Mouse (Mus musculus) gastrocnemius, adult 8-10 months (tissue): ENCODE results near the gene Hist1h3g. TPM values are rescaled to one million over a fixed set of nuclear protein-coding genes. Genes with fewer than 3 reads are reported as not detected.
"Not testable (repeated sequence)": the region's sequence is repeated elsewhere in the genome, so short reads cannot be mapped to it uniquely, and the experiment has no call there.

Source experiments
- DNase-seq, 2 experiments: peaks; one replicate each; pipeline ENCODE4 v3.0.0; 2022; ENCODE audit warnings: low spot score in 2 of 2
- total RNA-seq, 4 experiments: library from RNA; stranded (reverse); gene quantifications; 2 replicates each; pipeline ENCODE4 v1.2.4; 2022

Hist1h3g gene
- total RNA-seq, 4 experiments from 2014 or later = 0.75 to 2.2 TPM; not detected in 2

- no peak for DNase-seq
Observed at GRCm38 (mm10) chr13:23515281-23515680, 19.9 kb upstream of the Hist1h3g start.

DNA sequence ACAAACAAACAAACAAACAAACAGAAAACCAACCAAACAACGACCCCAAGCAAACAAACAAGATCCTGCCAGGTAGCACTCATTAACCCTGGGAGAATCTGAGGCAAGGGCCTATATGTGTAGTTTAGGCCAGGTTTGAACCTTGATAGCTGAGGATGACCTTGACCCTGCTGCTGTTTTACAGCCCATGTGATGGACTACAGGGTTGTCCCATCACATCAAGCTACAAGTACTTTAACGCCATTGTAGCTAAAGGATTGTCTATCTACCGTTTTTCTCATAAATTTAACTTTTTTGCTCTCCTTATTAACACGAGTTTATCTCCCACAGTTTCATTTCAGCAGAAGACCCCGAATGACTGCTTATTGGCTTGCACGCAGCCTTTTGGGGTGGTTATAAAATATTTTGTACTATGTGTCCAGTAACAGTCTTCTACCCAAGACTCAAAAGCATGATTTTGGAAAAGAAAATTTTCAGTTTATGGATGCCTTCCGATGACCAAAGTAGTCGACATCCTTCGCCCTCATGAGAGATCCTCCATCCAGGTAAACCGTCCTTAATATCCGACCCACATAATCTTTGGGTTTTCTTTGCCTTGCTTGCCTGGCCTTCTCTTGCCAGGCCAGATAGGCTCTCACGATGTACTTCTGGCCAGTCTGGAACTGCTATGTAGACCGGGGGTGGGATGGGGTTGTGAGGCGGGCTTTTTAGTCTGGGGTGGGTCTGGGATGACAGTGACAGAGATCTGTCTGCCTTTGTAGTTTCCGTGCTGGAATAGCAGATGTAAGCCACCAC lies 19.2 kb upstream of the Hist1h3g start:
- DNase-seq = no peak

DNA sequence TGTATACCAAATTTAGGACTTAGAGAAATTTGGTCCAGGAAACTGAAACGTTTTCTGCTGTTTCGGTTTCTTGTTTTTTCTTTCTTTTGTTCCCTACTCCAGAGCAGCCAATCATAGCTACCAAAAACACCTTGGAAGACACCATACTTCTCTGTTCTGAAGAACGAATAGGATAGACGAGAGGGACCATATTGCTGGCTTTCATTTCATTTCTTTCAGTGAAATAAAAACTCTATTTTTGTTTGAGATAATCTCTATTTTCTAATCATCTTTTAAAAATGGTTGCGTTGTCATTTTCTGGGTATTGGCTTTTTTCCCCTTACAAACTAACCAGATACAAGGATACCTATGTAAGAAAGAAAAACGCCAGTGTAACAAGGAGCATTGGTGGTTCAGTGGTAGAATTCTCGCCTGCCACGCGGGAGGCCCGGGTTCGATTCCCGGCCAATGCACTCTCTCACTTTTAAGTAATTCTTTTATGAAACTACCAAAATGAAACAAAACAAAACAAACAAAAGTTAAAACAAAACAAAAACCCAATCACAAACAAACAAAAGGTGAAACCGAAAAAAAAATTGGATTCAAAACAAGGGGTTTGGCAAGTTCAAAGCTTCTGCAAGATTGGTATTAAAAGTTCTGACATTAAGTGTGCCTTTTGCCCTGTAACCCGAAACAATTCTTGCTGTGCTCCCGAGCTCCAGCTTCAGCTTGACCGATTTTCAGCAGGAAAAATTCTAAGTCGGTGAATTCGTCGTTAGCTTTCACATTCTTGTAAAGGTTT lies 18.2 kb upstream of the Hist1h3g start:
- DNase-seq = peak; percentile 48 to 60

- DNase-seq = peak; percentile 75 to 85
Observed at GRCm38 (mm10) chr13:23517603-23518294, 17.5 kb upstream of the Hist1h3g start.

GRCm38 (mm10) chr13:23518295-23518603 lies 17.0 kb upstream of the Hist1h3g start:
- DNase-seq = no peak

DNA sequence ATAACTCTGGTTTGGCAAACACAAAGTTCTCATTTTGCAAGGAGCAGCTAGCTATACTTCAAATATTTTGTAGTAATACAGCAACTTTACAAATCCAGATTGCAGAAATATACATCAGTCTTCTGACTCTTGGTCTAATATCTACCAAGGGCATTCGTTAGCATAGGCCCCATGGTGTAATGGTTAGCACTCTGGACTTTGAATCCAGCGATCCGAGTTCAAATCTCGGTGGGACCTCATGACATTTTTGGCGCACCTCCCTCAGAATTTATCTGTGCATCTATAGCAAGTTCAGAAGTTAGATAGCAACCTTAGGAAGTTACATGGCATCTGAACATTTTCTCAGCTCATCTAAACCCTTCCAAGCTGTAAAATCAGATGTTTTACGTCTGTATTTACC lies 16.3 kb upstream of the Hist1h3g start:
- DNase-seq = peak; percentile 43 to 63

- DNase-seq = peak; percentile 45 to 61
Observed at GRCm38 (mm10) chr13:23519416-23519815, 15.8 kb upstream of the Hist1h3g start.

DNA sequence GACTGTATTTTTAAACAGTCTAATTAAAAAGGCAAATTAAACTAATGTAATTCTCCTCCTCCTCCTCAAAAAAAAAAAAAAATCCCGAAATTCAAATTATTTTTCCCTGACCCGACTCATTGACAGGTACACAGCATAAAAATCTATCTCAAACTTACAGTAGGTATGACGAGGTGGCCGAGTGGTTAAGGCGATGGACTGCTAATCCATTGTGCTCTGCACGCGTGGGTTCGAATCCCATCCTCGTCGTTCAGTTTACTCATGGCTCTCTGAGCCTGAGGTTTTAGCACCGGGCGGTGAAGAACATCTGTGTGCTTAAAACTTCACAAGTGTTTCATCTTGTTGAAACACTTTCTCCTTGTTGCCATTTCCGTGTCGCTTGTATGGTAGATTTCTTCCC lies 13.5 kb upstream of the Hist1h3g start:
- DNase-seq = peak; percentile 49 to 56

GRCm38 (mm10) chr13:23523976-23524375 lies 11.2 kb upstream of the Hist1h3g start:
- no peak for DNase-seq

- peak; percentile 11 to 13 for DNase-seq
Observed at GRCm38 (mm10) chr13:23524654-23525053, 10.6 kb upstream of the Hist1h3g start.

- no peak for DNase-seq
Observed at GRCm38 (mm10) chr13:23525901-23526300, 9.3 kb upstream of the Hist1h3g start.

GRCm38 (mm10) chr13:23526312-23526711 lies 8.9 kb upstream of the Hist1h3g start:
- DNase-seq = peak; percentile 74 to 80

- no peak for DNase-seq
Observed at GRCm38 (mm10) chr13:23529005-23529404, 6.2 kb upstream of the Hist1h3g start.

- DNase-seq = no peak
Observed at GRCm38 (mm10) chr13:23529480-23530165, 5.6 kb upstream of the Hist1h3g start.

DNA sequence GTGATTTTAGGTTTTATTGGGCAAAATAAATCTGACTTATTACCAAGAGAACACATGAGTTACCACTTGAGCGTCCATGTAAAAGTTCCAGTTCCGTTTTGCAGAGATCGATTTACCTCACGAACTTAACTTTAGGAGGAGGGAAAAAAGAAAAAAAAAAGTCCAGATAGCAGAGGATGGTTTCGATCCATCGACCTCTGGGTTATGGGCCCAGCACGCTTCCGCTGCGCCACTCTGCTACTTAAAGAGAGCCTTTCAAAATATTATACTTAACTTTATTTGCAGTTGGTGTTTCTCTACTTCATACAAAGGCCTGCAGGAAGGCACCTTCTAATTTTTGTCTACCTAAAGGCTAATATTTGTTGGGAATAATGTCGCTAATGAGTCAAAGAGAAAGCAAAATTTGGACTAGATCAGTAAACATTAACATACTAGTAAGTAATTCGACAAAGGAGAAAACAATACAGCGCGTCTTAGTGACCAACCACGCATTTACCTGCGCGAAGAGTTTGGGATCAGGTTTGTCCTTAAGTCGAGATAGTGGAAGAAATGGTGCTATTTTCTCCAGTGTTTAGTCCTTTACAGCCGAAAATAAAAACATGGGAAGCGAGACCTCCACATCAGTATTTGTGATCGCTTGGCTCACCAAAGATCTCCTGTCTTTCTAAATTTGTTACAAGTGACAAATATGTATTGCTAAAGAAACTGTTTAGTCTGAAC lies 4.9 kb upstream of the Hist1h3g start:
- peak; percentile 47 to 65 for DNase-seq

GRCm38 (mm10) chr13:23530901-23531875 lies 4.0 kb upstream of the Hist1h3g start, which contains the start of gene Hist1h4h:
TSS of gene Hist1h4h (plus strand) at chr13:23531050.
- peak; percentile 85 to 88 for DNase-seq

DNA sequence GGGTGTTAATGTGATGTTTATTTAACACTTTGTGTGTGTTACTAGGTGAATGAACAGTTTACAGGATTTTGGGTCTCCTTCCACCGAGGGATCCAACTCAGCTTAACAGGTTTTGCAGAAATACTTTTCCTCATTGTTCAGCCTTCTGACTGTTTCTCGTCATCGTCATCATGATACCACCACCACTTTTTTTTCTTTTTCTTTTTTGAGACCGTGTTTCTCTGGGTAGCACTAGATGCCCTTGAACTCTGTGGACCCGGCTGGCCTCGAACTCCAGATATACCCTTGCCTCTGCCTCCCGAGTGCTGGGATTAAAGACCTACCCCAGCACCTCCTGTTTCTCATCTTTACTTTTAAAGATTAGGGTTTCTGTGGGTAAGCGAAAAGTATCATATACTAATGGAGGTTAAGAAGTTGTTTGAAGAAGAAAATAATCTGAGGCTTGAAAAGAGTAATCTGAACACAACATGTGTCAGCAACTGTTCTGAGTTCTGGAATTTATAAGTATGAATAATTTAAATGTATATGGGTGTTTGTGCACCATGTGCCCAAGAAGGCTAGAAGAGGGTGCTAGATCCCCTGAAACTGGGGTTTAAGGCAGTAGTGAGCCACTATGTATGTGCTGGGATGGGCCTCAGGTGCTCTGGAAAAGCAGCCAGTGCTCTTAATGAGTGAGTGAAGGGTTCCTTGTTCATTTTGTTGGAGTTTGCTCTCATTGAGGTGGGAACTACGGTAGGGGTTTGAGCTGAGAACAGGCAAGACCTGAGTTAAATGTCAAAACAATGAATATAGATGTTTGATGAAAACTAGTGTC lies 2.8 kb upstream of the Hist1h3g start:
- DNase-seq = no peak

GRCm38 (mm10) chr13:23533560-23534367 lies 1.5 kb upstream of the Hist1h3g start, which contains the start of gene Hist1h2af:
TSS of gene Hist1h2af (plus strand) at chr13:23533906.
- not testable (repeated sequence) for DNase-seq
